In genomic region chr6:115973881-115974662, GRCm38 (mm10) we compare ENCODE assay signal across 12 mouse cellular contexts. TPM values are rescaled to one million over a fixed set of nuclear protein-coding genes. Genes with fewer than 3 reads are reported as not detected.
DNase-seq lines count a peak whose midpoint lies in the region; ATAC-seq and TF ChIP-seq lines count a peak whose summit lies in the region.
"Had no signal": no experiment of that assay in that cellular context is flagged by ENCODE, and none has a peak within 500 bp of the region (broad histone marks: within the 10 kb centered on the region; RNA-seq: fewer than 3 reads in every experiment).

No protein-coding gene starts in this region.

- no peaks in the 10 kb centered on the region for H3K36me3 ChIP-seq in midbrain, embryonic 10.5 days
- no peaks in the 10 kb centered on the region for H3K36me3 ChIP-seq in midbrain, embryonic 14.5 days (ENCODE audit: control insufficient read depth, insufficient read depth, low read length)
- peaks cover 24% of the 10 kb centered on the region for H3K36me3 ChIP-seq in macrophage (ENCODE audit: inconsistent target)

- H3K9me3 ChIP-seq in midbrain, embryonic 10.5 days (replicated peaks), result no peaks in the 10 kb centered on the region
- H3K9me3 ChIP-seq in midbrain, embryonic 14.5 days (ENCODE audit: control insufficient read depth, low read length), result no peaks in the 10 kb centered on the region
- H3K9me3 ChIP-seq: limb, embryonic 15.5 days had no signal

- no peaks in the 10 kb centered on the region for H3K27me3 ChIP-seq in midbrain, embryonic 10.5 days (ENCODE audit: low read depth, poor library complexity, severe bottlenecking)
- no peaks in the 10 kb centered on the region for H3K27me3 ChIP-seq in midbrain, embryonic 14.5 days (ENCODE audit: control insufficient read depth, insufficient read depth, low read length)
- H3K27me3 ChIP-seq: limb, embryonic 15.5 days had no signal

- no peak overlapping the region for H3K4me2 ChIP-seq in midbrain, embryonic 14.5 days (ENCODE audit: low read length)
- H3K4me2 ChIP-seq: limb, embryonic 15.5 days had no signal

- peaks cover 16% of the 10 kb centered on the region for H3K4me1 ChIP-seq in midbrain, embryonic 10.5 days
- H3K4me1 ChIP-seq in midbrain, embryonic 14.5 days (ENCODE audit: control insufficient read depth, insufficient read depth, low read length), result peaks cover 20% of the 10 kb centered on the region; the same call in 1 of the 2 replicates

- intact Hi-C loops in gastrocnemius, adult 2 months (cut with DNase I), result no loop called here

- 88% methylated on average over 16 of the region's 16 CpGs for WGBS in midbrain, embryonic 10.5 days
- 63% methylated on average over 16 of the region's 16 CpGs for WGBS in midbrain, embryonic 14.5 days
- 89% methylated on average over 16 of the region's 16 CpGs for WGBS in macrophage (ENCODE audit: missing documents)

- DNase-seq in gastrocnemius, adult 2 months, result peak; percentile 48
- no peak for DNase-seq in gastrocnemius, postnatal 25 days
- DNase-seq in midbrain, embryonic 10.5 days (ENCODE audit: low spot score), result no peak
- no peak for DNase-seq in midbrain, embryonic 14.5 days
- peak; percentile 65 for DNase-seq in brain, adult 2 months (ENCODE audit: low read depth, low spot score)
- no peak for DNase-seq in spleen, adult 18-20 months
- DNase-seq: thymus, postnatal 14 days had no signal

- TF ChIP-seq CTCF in gastrocnemius, adult 2 months (IDR thresholded peaks at IDR 0.05), result no peak

- H3K9ac ChIP-seq in midbrain, embryonic 14.5 days (replicated peaks; ENCODE audit: low read length), result no peak overlapping the region
- H3K9ac ChIP-seq: limb, embryonic 15.5 days had no signal

- no peak overlapping the region for H3K4me3 ChIP-seq in gastrocnemius, adult 2 months
- H3K4me3 ChIP-seq in midbrain, embryonic 10.5 days, result no peak overlapping the region
- no peak overlapping the region for H3K4me3 ChIP-seq in midbrain, embryonic 14.5 days (replicated peaks; ENCODE audit: low read depth, low read length)
- no peak overlapping the region for H3K4me3 ChIP-seq in macrophage (ENCODE audit: inconsistent target)
- H3K4me3 ChIP-seq: limb, embryonic 15.5 days had no signal

- no peak for ATAC-seq in midbrain, embryonic 14.5 days (ENCODE audit: low FRiP score, low TSS enrichment)

- H3K27ac ChIP-seq in gastrocnemius, adult 2 months, result peak overlapping the region; percentile 70; the same call in 1 of the 2 replicates
- peak overlapping the region; percentile 17; the same call in 1 of the 2 replicates for H3K27ac ChIP-seq in midbrain, embryonic 10.5 days (replicated peaks)
- H3K27ac ChIP-seq in midbrain, embryonic 14.5 days (replicated peaks; ENCODE audit: low read depth, low read length), result no peak overlapping the region
- peak overlapping the region; percentile 69 for H3K27ac ChIP-seq in macrophage
- H3K27ac ChIP-seq: limb, embryonic 15.5 days had no signal

- peaks cover 49% of the 10 kb centered on the region; the same call in 1 of the 2 replicates for H3K79me2 ChIP-seq in macrophage (ENCODE audit: inconsistent target)

RNA-seq across cellular contexts. Expression of gene Plxnd1, which starts 20.7 kb away (rescaled TPM):
- 10 to 100 TPM; 14.7 to 26.7 TPM for total RNA-seq in gastrocnemius, adult 2 months (2021)
- total RNA-seq in gastrocnemius, postnatal 25 days (2021), result 10 to 100 TPM; 25.7 TPM
- 18.1 and 18.9 TPM in 2 replicates for polyA plus RNA-seq in midbrain, embryonic 10.5 days (2016; fragmentation: Nextera tagmentation; extraction: Ambion mirVana)
- 3.9 and 9.0 TPM in 2 replicates for polyA plus RNA-seq in midbrain, embryonic 14.5 days (2014; fragmentation: Nextera tagmentation; extraction: Ambion mirVana)
- 1,000 to 10,000 TPM in 1 of 26 experiments, 100 to 1,000 TPM in 25; 192 to 1,896 (median 380) TPM for total RNA-seq in macrophage (2018; cell fraction: chromatin; rRNA removed)
- 100 to 1,000 TPM; 198 to 344 (median 273) TPM for total RNA-seq in macrophage (2018; cell fraction: cytosol; rRNA removed)
- total RNA-seq in macrophage (2018; cell fraction: nucleus; rRNA removed), result 100 to 1,000 TPM; 233 to 720 (median 426) TPM
- 130 to 283 TPM (median 243 TPM) in 3 replicates for polyA plus RNA-seq in macrophage (2018)

RNA-seq across cellular contexts. Expression of gene H1foo, which starts 29.3 kb away (rescaled TPM):
- not detected for total RNA-seq in gastrocnemius, adult 2 months (2021)
- not detected for total RNA-seq in gastrocnemius, postnatal 25 days (2021)
- not detected in 2 replicates for polyA plus RNA-seq in midbrain, embryonic 10.5 days (2016; fragmentation: Nextera tagmentation; extraction: Ambion mirVana)
- polyA plus RNA-seq in midbrain, embryonic 14.5 days (2014; fragmentation: Nextera tagmentation; extraction: Ambion mirVana), result not detected in 2 replicates
- total RNA-seq in macrophage (2018; cell fraction: chromatin; rRNA removed), result 1 to 10 TPM in 1 of 26 experiments, not detected in 25; 1.4 TPM
- total RNA-seq in macrophage (2018; cell fraction: cytosol; rRNA removed), result under 1 TPM in 3 of 26 experiments, not detected in 23; 0.14 to 0.42 (median 0.19) TPM
- total RNA-seq in macrophage (2018; cell fraction: nucleus; rRNA removed), result under 1 TPM in 1 of 26 experiments, not detected in 25; 0.76 TPM
- polyA plus RNA-seq in macrophage (2018), result not detected in 3 replicates
- total RNA-seq: heart, adult 8-10 months had no signal
- polyA plus RNA-seq: large intestine, adult 2 months; limb, embryonic 15.5 days; lung, embryonic 16.5 days had no signal

RNA-seq across cellular contexts. Expression of gene Rho, which starts 42.5 kb away (rescaled TPM):
- under 1 TPM in 1 of 2 experiments, not detected in 1; 0.06 TPM for total RNA-seq in gastrocnemius, adult 2 months (2021)
- total RNA-seq in gastrocnemius, postnatal 25 days (2021), result under 1 TPM in 1 of 2 experiments, not detected in 1; 0.20 TPM
- 0.17 and 0.20 TPM in 2 replicates for polyA plus RNA-seq in midbrain, embryonic 10.5 days (2016; fragmentation: Nextera tagmentation; extraction: Ambion mirVana)
- 0.07 and 0.59 TPM in 2 replicates for polyA plus RNA-seq in midbrain, embryonic 14.5 days (2014; fragmentation: Nextera tagmentation; extraction: Ambion mirVana)
- 1 to 10 TPM in 6 of 26 experiments, under 1 TPM in 12, not detected in 8; 0.19 to 2.0 (median 0.68) TPM for total RNA-seq in macrophage (2018; cell fraction: chromatin; rRNA removed)
- total RNA-seq in macrophage (2018; cell fraction: cytosol; rRNA removed), result under 1 TPM in 5 of 26 experiments, not detected in 21; 0.03 to 0.13 (median 0.10) TPM
- total RNA-seq in macrophage (2018; cell fraction: nucleus; rRNA removed), result 1 to 10 TPM in 5 of 26 experiments, under 1 TPM in 14, not detected in 7; 0.16 to 1.2 (median 0.54) TPM
- not detected in 3 replicates for polyA plus RNA-seq in macrophage (2018)
- total RNA-seq: heart, adult 8-10 months had no signal

Comparison
In these comparisons a context has a peak if more than half of its experiments do, and no peak if none do; other contexts are left out.
1. DNase-seq: peak in gastrocnemius, adult 2 months (single experiment) and brain, adult 2 months (single experiment); none in gastrocnemius, postnatal 25 days (single experiment), midbrain, embryonic 10.5 days (single experiment), midbrain, embryonic 14.5 days (single experiment) and spleen, adult 18-20 months (0 of 2).